Mouse (Mus musculus) left cerebral cortex, postnatal 25 days (tissue): ENCODE measurements around the gene Cxcl9. TPM values are rescaled to one million over a fixed set of nuclear protein-coding genes. Genes with fewer than 3 reads are reported as not detected.
"Not testable (repeated sequence)": the region's sequence is repeated elsewhere in the genome, so short reads cannot be mapped to it uniquely, and the experiment has no call there.

ENCODE experiments used
- DNase-seq, 2 experiments: peaks; one replicate each; pipeline ENCODE4 v3.0.0; 2022; ENCODE audit warnings: low spot score in 2 of 2, mixed read lengths in 1 of 2
- intact Hi-C: fragments of 180-260 bp; cut with DNase I; formaldehyde crosslinking; loops from one replicate; pipeline ENCODE4 v1.15.1; 2025
- total RNA-seq, 2 experiments: library from RNA; stranded (reverse); gene quantifications; 2 replicates each; pipeline ENCODE4 v1.2.3; 2021

The Cxcl9 gene
- total RNA-seq: not detected

GRCm38 (mm10) chr5:92327929-92328328 is at the start of gene Cxcl9:
TSS of gene Cxcl9 (minus strand) at chr5:92328079.
- intact Hi-C loops: no loop called here

DNA sequence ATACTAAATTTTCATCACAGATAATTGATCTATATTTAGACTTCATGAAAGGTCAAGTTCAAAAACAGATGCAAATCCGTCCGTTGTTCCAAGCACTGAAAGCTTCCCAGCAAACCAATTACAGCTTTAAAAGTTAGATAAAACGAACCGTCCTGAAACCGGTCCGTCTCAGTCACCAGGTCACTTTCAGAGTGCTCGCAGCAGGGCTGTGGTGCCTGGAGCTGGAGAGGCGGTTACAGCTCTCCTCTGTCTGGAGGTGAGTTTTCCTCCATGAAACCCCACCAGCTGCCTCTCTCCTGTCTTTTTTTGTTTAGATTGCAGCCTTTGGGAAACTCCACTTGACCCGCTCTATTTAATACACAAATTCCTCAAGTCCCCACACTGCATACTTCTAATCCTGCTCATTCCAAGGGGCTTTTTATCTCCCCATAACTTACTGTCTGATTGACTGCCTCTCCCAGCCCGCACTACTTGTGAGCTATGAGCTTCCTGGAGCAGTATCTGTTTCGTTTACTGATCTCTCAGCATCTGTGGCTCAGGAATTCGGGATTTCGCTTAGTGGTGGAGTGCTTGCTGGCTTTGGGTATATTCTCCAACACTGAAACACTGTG is 49.0 kb upstream of the Cxcl9 start:
- no peak for DNase-seq
- intact Hi-C loops: no loop called here

More at GRCm38 (mm10) chr5:92327929-92328328, at the start of gene Cxcl9:
- no peak for DNase-seq

DNA sequence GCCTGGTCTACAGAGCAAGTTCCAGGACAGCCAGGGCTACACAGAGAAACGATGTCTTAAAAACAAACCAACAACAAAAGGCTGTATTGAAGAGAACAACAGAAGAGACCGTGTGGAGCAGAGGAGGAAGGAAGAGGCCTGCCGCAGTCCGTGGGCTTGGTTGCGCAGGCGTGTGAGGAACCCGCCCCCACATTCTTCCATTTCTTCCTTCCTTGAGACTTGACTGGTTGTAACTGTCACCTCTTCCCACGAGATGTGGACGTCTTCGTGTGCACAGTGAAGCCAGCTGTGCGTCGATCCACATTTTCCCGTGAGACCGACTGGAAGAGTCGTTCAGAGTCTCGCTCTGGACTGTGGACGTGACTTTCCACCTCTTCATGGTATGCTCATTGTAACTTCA is 47.5 kb upstream of the Cxcl9 start:
- no peak for DNase-seq
- intact Hi-C loops: no loop called here

DNA sequence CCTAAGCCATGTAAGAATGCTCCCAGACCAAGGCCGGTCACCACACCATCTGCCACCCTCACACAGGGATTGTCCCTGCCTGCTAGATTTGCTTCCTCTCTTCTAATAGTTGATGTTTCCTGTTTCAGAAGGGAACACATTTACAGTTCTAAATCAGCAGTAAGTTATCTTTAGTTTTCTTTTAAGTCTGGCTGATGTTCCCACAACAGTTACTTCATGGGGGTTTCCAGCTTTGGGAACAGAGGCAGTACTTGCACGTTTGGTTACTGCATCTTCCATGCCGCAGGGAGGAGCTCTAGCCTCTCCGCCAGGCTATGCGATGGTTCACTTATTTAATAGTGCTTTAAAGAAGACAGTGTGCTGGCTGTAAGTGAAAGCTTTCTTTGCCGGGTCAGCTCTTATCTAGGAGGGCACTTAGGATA is 46.9 kb upstream of the Cxcl9 start:
- DNase-seq: no peak
- intact Hi-C loops: no loop called here

GRCm38 (mm10) chr5:92372605-92373004 is 44.7 kb upstream of the Cxcl9 start:
- intact Hi-C loops: no loop called here
- DNase-seq: no peak

DNA sequence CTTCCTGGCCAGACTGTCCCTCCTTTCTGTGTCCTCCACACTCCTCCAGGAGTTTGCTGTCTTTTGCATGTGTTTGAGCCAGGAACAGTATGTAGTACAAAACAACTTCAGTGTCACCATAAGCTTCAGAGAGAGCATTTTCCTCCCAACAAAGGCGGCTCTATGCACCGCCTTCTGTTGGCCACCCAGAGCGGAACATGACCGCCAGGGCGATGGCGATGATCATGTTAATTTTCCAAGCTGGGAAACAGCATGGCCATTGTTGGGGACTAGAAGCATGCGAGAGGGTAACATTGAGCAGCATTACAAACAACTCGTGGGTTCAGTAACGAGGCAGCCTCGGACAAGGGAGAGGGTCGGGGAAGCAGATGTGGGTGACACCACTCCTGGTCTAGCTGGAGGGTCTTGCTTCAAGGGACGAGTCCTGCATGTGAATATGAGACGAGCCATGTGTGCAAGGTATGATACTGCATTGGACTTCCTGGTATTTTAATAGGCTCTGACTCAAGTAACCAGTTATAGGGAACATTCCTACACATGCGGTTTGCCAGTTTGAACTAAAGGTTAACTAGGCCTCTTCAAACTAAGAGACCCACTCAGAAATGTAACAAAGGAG is 43.6 kb upstream of the Cxcl9 start:
- intact Hi-C loops: no loop called here
- DNase-seq: no peak

- intact Hi-C loops: no loop called here
- DNase-seq: no peak
These were observed 43.0 kb upstream of the Cxcl9 start for GRCm38 (mm10) chr5:92370891-92371290.

DNA sequence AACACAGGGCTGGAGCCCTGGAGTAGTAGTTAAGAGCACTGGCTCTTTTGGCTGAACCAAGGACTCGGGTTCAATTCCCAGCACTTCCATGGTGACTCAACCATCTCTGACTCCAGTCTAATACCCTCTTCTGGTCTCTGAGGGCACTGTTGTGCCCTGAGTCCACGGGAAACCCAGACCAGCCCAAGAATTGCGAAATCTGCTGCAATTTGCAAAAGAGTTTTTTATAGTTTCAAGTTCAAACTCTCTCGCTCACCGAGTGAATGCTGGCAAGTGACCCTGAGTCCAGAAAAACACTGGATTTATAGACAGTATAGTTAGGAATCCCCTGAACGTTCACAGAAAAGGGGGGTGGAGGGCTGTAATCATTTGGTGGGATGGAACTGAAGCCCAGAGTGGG is 42.5 kb upstream of the Cxcl9 start:
- DNase-seq: no peak
- intact Hi-C loops: no loop called here

DNA sequence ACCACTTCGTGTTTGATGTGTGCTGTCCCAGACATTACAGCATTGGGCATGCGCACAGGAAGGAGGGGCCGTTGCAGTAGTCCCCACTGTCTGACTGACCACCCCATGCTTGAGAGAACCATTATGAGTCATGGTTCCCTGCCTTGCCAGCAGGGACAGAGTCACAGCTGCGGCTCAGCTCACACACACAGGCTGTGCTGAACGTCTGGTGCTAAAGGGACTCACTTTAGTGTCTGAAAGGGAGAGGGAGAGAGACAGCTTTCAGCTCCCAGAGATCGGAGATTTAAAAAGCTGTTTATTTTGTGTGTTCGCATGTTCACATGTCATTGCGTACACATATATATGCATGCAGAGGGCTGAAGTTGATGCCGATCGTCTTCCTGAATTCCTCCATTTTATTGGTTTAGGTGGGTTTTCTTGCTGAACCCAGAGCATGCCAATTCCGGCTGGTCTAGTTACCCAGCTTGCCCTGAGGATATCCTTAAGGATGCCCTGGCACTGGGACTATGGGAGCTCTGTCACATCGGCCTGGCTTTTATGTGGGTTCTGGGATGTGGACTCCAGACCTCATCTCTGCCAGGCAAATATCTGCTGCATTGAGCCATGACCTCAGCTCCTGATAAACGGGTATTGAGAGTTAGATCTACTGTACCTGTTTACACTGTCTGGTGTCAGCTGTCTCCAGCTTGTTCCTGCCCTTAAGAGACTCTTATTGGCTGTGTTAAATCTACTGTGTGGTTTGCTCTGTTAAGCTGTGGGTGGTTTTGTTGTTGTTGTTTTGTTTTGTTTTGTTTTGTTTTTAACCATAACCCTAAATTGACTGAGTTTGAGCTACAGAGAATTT is 41.5 kb upstream of the Cxcl9 start:
- DNase-seq: peak; percentile 49 to 75
- intact Hi-C loops: no loop called here

- DNase-seq: peak in 1 of 2 experiments; percentile 22
- intact Hi-C loops: no loop called here
These were observed 40.5 kb upstream of the Cxcl9 start for GRCm38 (mm10) chr5:92368392-92368791.

GRCm38 (mm10) chr5:92366565-92366964 is 38.7 kb upstream of the Cxcl9 start:
- intact Hi-C loops: no loop called here
- DNase-seq: no peak

GRCm38 (mm10) chr5:92365146-92365705 is 37.3 kb upstream of the Cxcl9 start:
- DNase-seq: no peak
- intact Hi-C loops: no loop called here

DNA sequence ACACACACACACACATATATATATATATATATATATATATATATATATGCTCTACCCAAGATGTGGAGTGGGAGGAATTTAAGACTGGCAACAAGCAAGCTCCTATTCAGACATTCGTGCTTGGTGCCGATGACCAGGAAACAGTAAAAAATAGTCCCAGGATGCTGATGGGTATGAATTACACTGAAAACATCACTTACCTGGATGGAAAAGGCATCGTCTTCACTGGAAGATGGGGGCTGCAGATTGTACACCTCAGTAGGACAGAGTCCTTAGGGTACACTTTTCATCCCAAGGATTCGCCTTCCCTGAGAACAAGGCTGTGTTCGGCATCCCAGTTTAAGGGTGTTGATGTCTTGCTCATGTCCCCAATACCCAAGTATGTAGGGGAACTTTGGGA is 36.1 kb upstream of the Cxcl9 start:
- intact Hi-C loops: no loop called here

DNA sequence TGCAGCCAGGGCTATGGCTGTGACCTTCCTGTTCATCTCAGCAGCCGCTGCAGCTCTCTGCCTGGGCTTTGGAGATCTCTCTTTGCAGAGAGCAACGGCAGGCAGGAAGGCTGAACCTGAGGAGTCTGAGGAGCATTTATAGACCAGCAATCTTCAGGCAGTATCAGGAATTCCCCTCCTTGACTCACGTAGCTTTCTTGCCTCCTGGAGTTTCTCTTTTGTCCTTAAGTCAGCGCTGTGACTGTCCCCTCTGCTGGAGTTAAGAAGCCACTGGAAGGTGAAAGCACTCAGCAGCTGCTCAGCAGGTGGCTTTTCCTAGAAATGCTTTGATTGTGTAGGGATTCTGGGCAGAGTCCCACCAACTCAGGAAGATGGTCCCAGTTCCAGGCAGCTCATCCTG is 35.3 kb upstream of the Cxcl9 start:
- intact Hi-C loops: no loop called here
- DNase-seq: no peak

More for the DNA sequence above, 36.1 kb upstream of the Cxcl9 start:
- no peak for DNase-seq

DNA sequence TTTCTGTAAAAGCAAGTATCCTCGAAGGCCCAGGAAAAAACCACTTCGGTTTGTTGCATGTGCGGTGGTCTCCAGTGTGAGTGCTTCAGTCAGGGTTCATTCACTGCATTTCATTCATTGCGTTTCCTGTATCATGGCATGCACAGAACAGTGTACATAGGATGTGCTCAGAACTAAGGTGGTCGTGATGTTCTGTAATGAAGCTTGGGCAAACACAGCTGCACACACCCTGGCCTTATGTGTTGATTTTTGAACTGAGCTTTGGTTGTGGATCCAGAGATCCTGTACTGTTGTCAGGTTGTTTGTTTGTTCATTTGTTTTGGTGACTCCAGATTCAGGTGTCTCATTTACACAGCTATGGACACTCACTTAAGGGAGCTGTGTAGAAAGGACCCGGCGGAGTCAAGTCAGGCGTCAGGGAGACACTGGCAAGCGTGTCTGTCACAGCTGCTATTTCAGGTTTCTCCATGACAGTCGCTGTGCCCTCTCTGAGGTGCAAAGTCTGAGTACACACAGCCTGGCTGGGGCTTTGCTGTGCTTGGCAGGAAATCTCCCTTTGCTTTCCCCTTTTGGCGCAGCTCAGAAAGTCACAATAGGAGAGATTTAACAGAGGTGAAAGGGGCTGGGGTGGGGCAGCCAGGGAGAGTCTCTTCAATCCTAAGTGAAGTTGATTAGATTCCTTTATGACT is 31.0 kb upstream of the Cxcl9 start:
- DNase-seq: no peak
- intact Hi-C loops: no loop called here

- intact Hi-C loops: no loop called here
- DNase-seq: no peak
These were observed 30.2 kb upstream of the Cxcl9 start for GRCm38 (mm10) chr5:92358033-92358432.

GRCm38 (mm10) chr5:92353517-92353916 is 25.6 kb upstream of the Cxcl9 start:
- no peak for DNase-seq
- intact Hi-C loops: loop anchor here (2.0 kb wide), 1 partner anchor 15 kb away; no protein-coding TSS in a partner anchor

- not testable (repeated sequence) for DNase-seq
- intact Hi-C loops: loop anchor here (2.0 kb wide), 1 partner anchor 14 kb away; no protein-coding TSS in a partner anchor
These were observed 24.8 kb upstream of the Cxcl9 start for GRCm38 (mm10) chr5:92352716-92353115.

GRCm38 (mm10) chr5:92349731-92350130 is 21.9 kb upstream of the Cxcl9 start:
- intact Hi-C loops: no loop called here
- DNase-seq: no peak
